Mouse (Mus musculus) liver, postnatal 0 days (tissue): ENCODE results near the gene Rbl1. TPM values are rescaled to one million over a fixed set of nuclear protein-coding genes. Genes with fewer than 3 reads are reported as not detected.
"Not testable (repeated sequence)": the region's sequence is repeated elsewhere in the genome, so short reads cannot be mapped to it uniquely, and the experiment has no call there.

Source experiments
- ATAC-seq: fragments of 200-750 bp; cut with Nextera tagmentation; 2 replicates; pipeline ENCODE4 v1.8.0; 2017; ENCODE audit warnings: mild to moderate bottlenecking, moderate library complexity
- DNase-seq: peaks from one replicate; pipeline ENCODE4 v3.0.0-alpha.2; 2016
- H3K27ac ChIP-seq: fragments of 300-500 bp; sonication (generic); 2 replicates; pipeline ENCODE4 v1.5.1; 2014; ENCODE audit warnings: antibody characterized with exemption, moderate library complexity, mild to moderate bottlenecking, low read depth
- H3K27me3 ChIP-seq: fragments of 300-500 bp; sonication (generic); 2 replicates; pipeline ENCODE4 v1.6.1; 2014; ENCODE audit warnings: low read length, control low read depth, mixed read lengths; ENCODE audit not compliant: insufficient read depth
- H3K36me3 ChIP-seq: fragments of 300-500 bp; sonication (generic); replicated peaks from 2 replicates; pipeline ENCODE4 v1.6.1; 2014; ENCODE audit warnings: mild to moderate bottlenecking, control low read depth, low read length, moderate library complexity, mixed read lengths; ENCODE audit not compliant: insufficient read depth
- H3K4me1 ChIP-seq: fragments of 300-500 bp; sonication (generic); 2 replicates; pipeline ENCODE4 v1.6.1; 2014; ENCODE audit warnings: antibody characterized with exemption, mild to moderate bottlenecking, control low read depth; ENCODE audit not compliant: insufficient read depth
- H3K4me2 ChIP-seq: fragments of 300-500 bp; sonication (generic); 2 replicates; pipeline ENCODE4 v1.6.1; 2014; ENCODE audit warnings: low read depth, mild to moderate bottlenecking, low read length, moderate library complexity, mixed read lengths
- H3K4me3 ChIP-seq: fragments of 300-500 bp; sonication (generic); 2 replicates; pipeline ENCODE4 v1.5.1; 2014; ENCODE audit warnings: low read depth, low read length
- H3K9ac ChIP-seq: fragments of 300-500 bp; sonication (generic); replicated peaks from 2 replicates; pipeline ENCODE4 v1.6.1; 2014; ENCODE audit warnings: mild to moderate bottlenecking, moderate library complexity
- H3K9me3 ChIP-seq: fragments of 300-500 bp; sonication (generic); 2 replicates; pipeline ENCODE4 v1.6.1; 2016; ENCODE audit warnings: mild to moderate bottlenecking, control low read depth, low read length, mixed read lengths
- CTCF ChIP-seq: sonication (generic); IDR thresholded peaks from 2 replicates; pipeline ENCODE4 v1.5.1; 2016; ENCODE audit warnings: antibody characterized with exemption, low read depth
- EP300 ChIP-seq: IDR thresholded peaks from 2 replicates; pipeline ENCODE4 v1.6.1; 2016; ENCODE audit warnings: antibody characterized with exemption, low read depth, mild to moderate bottlenecking
- WGBS: fragments of 180-500 bp; shearing (Covaris S2); extraction: QIAGEN DNeasy Blood & Tissue Kit; methylation state at CpG from one replicate; pipeline ENCODE4 v1.1.7; 2014; ENCODE audit not compliant: insufficient replicate concordance; 5-methylcytosine and 5-hydroxymethylcytosine counted together
- polyA plus RNA-seq: library from polyadenylated mRNA; unstranded; fragments of >200 nt; fragmentation: Nextera tagmentation; extraction: Ambion mirVana; gene quantifications from 2 replicates; pipeline ENCODE4 v1.2.1, GENCODE M21; 2015

Rbl1 gene
- 9.1 and 10.0 TPM in 2 replicates for polyA plus RNA-seq

- H3K9ac ChIP-seq: peak within 1 kb of the TSS; percentile 96
- ATAC-seq (peak; percentile 88), DNase-seq (peak; percentile 93)
- peak; percentile 70; the same call in 1 of the 2 replicates for TF ChIP-seq EP300
- TF ChIP-seq CTCF: peak; percentile 32
- no peaks in the 10 kb centered on the region for H3K27me3 ChIP-seq
- H3K27ac ChIP-seq: peak within 1 kb of the TSS; percentile 93
- 2% methylated on average over 58 of the region's 73 CpGs for WGBS
- H3K4me2 ChIP-seq: peak within 1 kb of the TSS; percentile 86
- H3K4me3 ChIP-seq: peak within 1 kb of the TSS; percentile 94
- H3K9me3 ChIP-seq: 0 out of 2 replicates have a peak, but pooled peaks cover 2% of the 10 kb centered on the region
- peaks cover 11% of the 10 kb centered on the region for H3K4me1 ChIP-seq
- 0 out of 2 replicates have a peak, but pooled peaks cover 6% of the 10 kb centered on the region for H3K36me3 ChIP-seq
These were observed at the start of gene Rbl1 for GRCm38 (mm10) chr2:157204366-157205218. TSS of gene Rbl1 (minus strand) at chr2:157204534.

- no peak for TF ChIP-seq EP300
- TF ChIP-seq CTCF: no peak
- no peak overlapping the region for H3K27ac ChIP-seq
- no peak for ATAC-seq
These were observed 43.8 kb upstream of the Rbl1 start for GRCm38 (mm10) chr2:157248111-157248510.

GRCm38 (mm10) chr2:157245603-157246002 lies 41.3 kb upstream of the Rbl1 start:
- TF ChIP-seq CTCF (no peak), EP300 (no peak)
- no peaks in the 10 kb centered on the region for H3K9me3 ChIP-seq
- H3K27me3 ChIP-seq: no peaks in the 10 kb centered on the region
- no peak overlapping the region for H3K4me3 ChIP-seq
- no peak for ATAC-seq
- H3K4me2 ChIP-seq: no peak overlapping the region
- no peaks in the 10 kb centered on the region for H3K4me1 ChIP-seq
- no peaks in the 10 kb centered on the region for H3K36me3 ChIP-seq
- no peak overlapping the region for H3K9ac ChIP-seq
- 70% methylated on average over 2 of the region's 2 CpGs for WGBS
- DNase-seq: no peak
- H3K27ac ChIP-seq: no peak overlapping the region

More at GRCm38 (mm10) chr2:157248111-157248510, 43.8 kb upstream of the Rbl1 start:
- Histone ChIP-seq H3K27me3 (no peaks in the 10 kb centered on the region), H3K4me1 (no peaks in the 10 kb centered on the region), H3K9me3 (no peaks in the 10 kb centered on the region), H3K36me3 (no peaks in the 10 kb centered on the region), H3K4me3 (no peak overlapping the region), H3K9ac (no peak overlapping the region), H3K4me2 (no peak overlapping the region)
- DNase-seq: no peak

- no peak for TF ChIP-seq EP300
- TF ChIP-seq CTCF: no peak
- no peak overlapping the region for H3K9ac ChIP-seq
- no peak for DNase-seq
- no peaks in the 10 kb centered on the region for H3K36me3 ChIP-seq
- no peaks in the 10 kb centered on the region for H3K9me3 ChIP-seq
- H3K27ac ChIP-seq: no peak overlapping the region
- 21% methylated on average over 5 of the region's 5 CpGs for WGBS
- H3K4me2 ChIP-seq: no peak overlapping the region
- no peak overlapping the region for H3K4me3 ChIP-seq
- H3K27me3 ChIP-seq: no peaks in the 10 kb centered on the region
- ATAC-seq: no peak
- H3K4me1 ChIP-seq: no peaks in the 10 kb centered on the region
These were observed 40.7 kb upstream of the Rbl1 start for GRCm38 (mm10) chr2:157245001-157245400.

GRCm38 (mm10) chr2:157235946-157236345 lies 31.6 kb upstream of the Rbl1 start:
- 88% methylated on average over 8 of the region's 8 CpGs for WGBS
- ATAC-seq: no peak

GRCm38 (mm10) chr2:157221916-157222315 lies 17.6 kb upstream of the Rbl1 start:
- H3K36me3 ChIP-seq, H3K27ac ChIP-seq, H3K27me3 ChIP-seq, ATAC-seq, H3K4me1 ChIP-seq, DNase-seq, H3K9ac ChIP-seq, H3K4me3 ChIP-seq, H3K9me3 ChIP-seq, H3K4me2 ChIP-seq: not testable (repeated sequence)
- WGBS: 84% methylated on average over 3 of the region's 3 CpGs

More at GRCm38 (mm10) chr2:157235946-157236345, 31.6 kb upstream of the Rbl1 start:
- Histone ChIP-seq H3K27me3 (no peaks in the 10 kb centered on the region), H3K4me2 (no peak overlapping the region), H3K36me3 (no peaks in the 10 kb centered on the region), H3K4me3 (no peak overlapping the region), H3K4me1 (no peaks in the 10 kb centered on the region), H3K27ac (no peak overlapping the region), H3K9me3 (no peaks in the 10 kb centered on the region), H3K9ac (no peak overlapping the region)
- no peak for TF ChIP-seq CTCF
- no peak for DNase-seq
